Mouse (Mus musculus) gastrocnemius, postnatal 4 days (tissue): ENCODE measurements around the gene Samd4. TPM values are rescaled to one million over a fixed set of nuclear protein-coding genes. Genes with fewer than 3 reads are reported as not detected.
A peak's percentile ranks its signal among the peaks of the same experiment; 100 is the strongest.

Experiments used
- DNase-seq, 2 experiments: peaks; one replicate each; pipeline ENCODE4 v3.0.0; 2021 to 2022; ENCODE audit warnings: low spot score in 2 of 2, mixed read lengths in 2 of 2
- total RNA-seq, 2 experiments: library from RNA; stranded (reverse); gene quantifications; 2 replicates each; pipeline ENCODE4 v1.2.3; 2021

Samd4 gene
- total RNA-seq, 2 experiments from 2014 or later: 54.5 to 61.9 TPM

GRCm38 (mm10) chr14:46952264-46952663 is 69.6 kb downstream of the Samd4 start:
- no peak for DNase-seq

GRCm38 (mm10) chr14:46955109-46955508 is 72.5 kb downstream of the Samd4 start:
- DNase-seq: no peak

GRCm38 (mm10) chr14:46955574-46956043 is 73.0 kb downstream of the Samd4 start:
- no peak for DNase-seq

- no peak for DNase-seq
These were observed 73.5 kb downstream of the Samd4 start for GRCm38 (mm10) chr14:46956121-46956520.

GRCm38 (mm10) chr14:46959166-46959721 is 76.6 kb downstream of the Samd4 start:
- DNase-seq: no peak

- DNase-seq: no peak
These were observed 77.2 kb downstream of the Samd4 start for GRCm38 (mm10) chr14:46959831-46960230.

- DNase-seq: no peak
These were observed 80.2 kb downstream of the Samd4 start for GRCm38 (mm10) chr14:46962832-46963231.

GRCm38 (mm10) chr14:46964074-46964872 is 81.6 kb downstream of the Samd4 start:
- DNase-seq: no peak

GRCm38 (mm10) chr14:46966206-46966605 is 83.6 kb downstream of the Samd4 start:
- DNase-seq: peak in 1 of 2 experiments; percentile 34

- no peak for DNase-seq
These were observed 85.4 kb downstream of the Samd4 start for GRCm38 (mm10) chr14:46968046-46968445.

GRCm38 (mm10) chr14:46970673-46971072 is 88.0 kb downstream of the Samd4 start:
- peak in 1 of 2 experiments; percentile 29 for DNase-seq

- DNase-seq: no peak
These were observed 89.1 kb downstream of the Samd4 start for GRCm38 (mm10) chr14:46971802-46972201.

GRCm38 (mm10) chr14:46974874-46975273 is 92.2 kb downstream of the Samd4 start:
- no peak for DNase-seq

GRCm38 (mm10) chr14:46975969-46976368 is 93.3 kb downstream of the Samd4 start:
- DNase-seq: no peak

- no peak for DNase-seq
These were observed 94.1 kb downstream of the Samd4 start for GRCm38 (mm10) chr14:46976712-46977111.

- DNase-seq: no peak
These were observed 95.0 kb downstream of the Samd4 start for GRCm38 (mm10) chr14:46977660-46978059.

- DNase-seq: no peak
These were observed 96.5 kb downstream of the Samd4 start for GRCm38 (mm10) chr14:46979172-46979571.

- DNase-seq: no peak
These were observed 98.2 kb downstream of the Samd4 start for GRCm38 (mm10) chr14:46980736-46981438.

GRCm38 (mm10) chr14:46982106-46982505 is 99.5 kb downstream of the Samd4 start:
- no peak for DNase-seq

- DNase-seq: no peak
These were observed 102.0 kb downstream of the Samd4 start for GRCm38 (mm10) chr14:46984542-46985125.

- DNase-seq: no peak
These were observed 107.0 kb downstream of the Samd4 start for GRCm38 (mm10) chr14:46989694-46990093.

- no peak for DNase-seq
These were observed 107.8 kb downstream of the Samd4 start for GRCm38 (mm10) chr14:46990450-46990849.
